Mouse (Mus musculus) WW6 (cell line): ENCODE results near the gene Zfp423.

Source experiments
- DNase-seq: peaks from one replicate; pipeline ENCODE4 v3.0.0-alpha.2; 2013; ENCODE audit warnings: low read depth, low spot score

Zfp423 gene

DNA sequence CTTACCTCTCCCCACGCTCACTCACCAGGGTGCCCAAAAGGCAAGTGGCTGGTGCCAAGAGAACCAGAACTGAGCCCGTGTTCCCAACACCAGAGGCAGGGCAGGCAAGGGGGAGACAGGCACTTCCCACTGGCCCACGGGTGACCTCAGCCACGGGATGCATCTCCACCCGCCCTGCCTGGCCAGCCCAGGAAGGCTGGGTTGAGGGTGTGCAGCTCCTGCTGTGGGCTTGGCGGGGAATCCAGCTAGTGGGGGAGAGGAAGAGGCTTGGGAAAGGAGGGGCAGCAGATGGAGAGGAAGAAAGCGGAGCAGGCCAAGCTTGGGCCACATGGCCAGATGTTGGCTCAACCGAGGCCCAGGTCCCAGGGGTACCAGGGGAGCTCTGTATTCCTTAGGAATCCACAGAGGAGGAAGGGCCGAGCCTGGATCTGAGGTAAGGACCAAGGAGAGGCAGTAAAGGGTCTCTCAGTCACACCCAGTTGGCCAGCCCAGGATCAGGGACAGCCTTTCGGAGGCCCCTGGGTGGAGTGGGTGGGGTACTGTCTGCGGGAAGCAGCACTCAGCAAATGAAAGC is 155.0 kb downstream of the Zfp423 start:
- no peak for DNase-seq

- DNase-seq: no peak
Measured at GRCm38 (mm10) chr8:87803437-87803836, 156.0 kb downstream of the Zfp423 start.

- DNase-seq: no peak
Measured at GRCm38 (mm10) chr8:87802571-87802970, 156.8 kb downstream of the Zfp423 start.

DNA sequence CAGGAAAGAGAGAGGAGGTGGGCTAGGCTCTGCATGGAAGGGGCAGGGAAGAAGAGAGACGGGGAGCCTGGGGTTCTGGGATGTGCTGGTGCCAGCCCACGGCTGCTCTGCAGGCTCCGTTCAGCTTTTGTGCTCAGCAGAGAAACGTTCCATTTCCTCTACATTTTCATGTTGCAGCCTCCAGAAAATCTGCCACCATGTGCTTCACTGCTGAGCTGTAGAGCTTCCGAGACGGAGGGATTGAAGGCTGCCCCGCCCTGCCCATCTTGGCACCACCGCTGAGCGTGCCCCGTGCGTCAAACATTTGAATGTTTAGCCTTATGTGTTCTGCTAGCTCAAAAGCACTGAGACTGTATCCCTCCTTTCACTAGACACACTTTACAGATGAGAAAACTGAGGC is 159.3 kb downstream of the Zfp423 start:
- no peak for DNase-seq

GRCm38 (mm10) chr8:87796234-87796633 is 163.2 kb downstream of the Zfp423 start:
- DNase-seq: no peak

DNA sequence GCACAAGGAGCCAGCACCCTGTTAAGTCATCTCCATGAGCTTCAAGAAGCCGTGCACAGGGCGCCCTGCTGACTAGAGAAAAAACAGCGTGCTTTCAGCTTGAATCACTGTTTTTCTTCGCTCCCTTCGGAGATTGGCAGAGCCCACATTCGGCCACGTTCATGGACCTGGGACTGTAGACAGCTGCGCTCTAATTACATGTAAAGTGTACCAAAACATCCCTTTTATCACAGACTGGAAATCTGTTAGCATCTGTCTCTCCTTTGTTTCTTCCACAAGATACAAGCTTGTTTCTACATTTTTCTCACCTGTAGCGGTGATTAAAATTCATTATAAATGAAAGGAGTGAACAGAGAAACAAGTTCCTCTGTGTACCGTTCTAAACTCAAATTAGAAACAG is 164.8 kb downstream of the Zfp423 start:
- no peak for DNase-seq

GRCm38 (mm10) chr8:87791103-87791502 is 168.3 kb downstream of the Zfp423 start:
- no peak for DNase-seq

DNA sequence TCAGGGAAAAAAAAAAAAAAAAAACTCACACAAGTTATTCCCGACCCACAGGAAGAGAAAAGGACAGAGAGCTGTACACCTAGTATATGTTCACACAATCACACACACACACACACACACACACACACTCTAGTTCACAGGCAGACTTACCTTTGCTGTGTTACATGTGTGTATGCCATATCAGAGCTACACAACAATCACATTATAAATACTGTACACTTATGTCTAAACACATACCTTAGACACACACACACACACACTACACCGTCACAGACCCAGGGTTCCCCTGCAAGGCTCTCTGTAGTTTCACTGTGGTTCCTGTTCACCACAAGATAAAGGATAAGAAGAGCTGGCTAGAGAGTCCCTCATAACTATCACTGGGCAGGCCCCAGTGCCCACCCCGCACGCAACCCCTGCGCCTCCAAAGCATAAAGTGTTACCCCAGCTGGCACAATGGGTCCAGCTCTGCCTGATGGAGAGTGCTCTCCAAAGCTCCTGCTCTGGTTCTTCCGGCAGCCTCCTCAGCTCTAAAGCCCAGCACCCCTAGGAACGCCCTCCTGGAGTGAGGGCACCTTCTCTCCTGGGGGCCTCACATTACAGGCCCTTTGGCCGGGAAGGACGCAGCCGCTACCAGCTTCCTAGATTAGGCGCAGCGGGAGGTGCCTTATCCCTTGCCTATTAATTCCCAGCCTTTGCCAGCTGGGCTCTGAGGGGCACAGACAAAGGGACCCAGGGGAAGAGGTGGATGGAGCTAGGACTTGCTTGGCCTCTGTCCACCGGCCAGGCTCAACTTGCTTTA is 174.6 kb downstream of the Zfp423 start:
- DNase-seq: no peak

GRCm38 (mm10) chr8:87784227-87784626 is 175.2 kb downstream of the Zfp423 start:
- DNase-seq: no peak

GRCm38 (mm10) chr8:87783198-87783597 is 176.2 kb downstream of the Zfp423 start:
- DNase-seq: peak; percentile 7

GRCm38 (mm10) chr8:87777586-87777985 is 181.8 kb downstream of the Zfp423 start:
- no peak for DNase-seq

DNA sequence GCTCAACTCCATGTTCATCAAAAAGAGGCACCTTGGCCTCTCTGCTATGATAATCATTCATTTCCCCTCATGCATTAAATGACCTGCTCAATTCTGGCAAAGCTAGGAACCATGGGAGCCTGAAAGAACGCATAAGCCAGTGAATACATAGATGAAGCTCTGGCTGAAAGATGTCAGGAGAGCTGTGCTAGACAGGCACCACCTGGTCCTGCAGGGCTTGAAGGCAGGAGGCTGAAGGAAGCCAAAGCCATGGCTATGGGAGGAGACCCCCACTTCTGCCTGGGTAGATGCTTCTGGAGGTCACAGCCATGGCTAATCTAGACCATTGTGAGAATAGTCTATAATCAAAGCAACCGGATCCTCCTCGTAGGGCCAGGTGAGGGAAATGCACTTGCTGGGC is 183.5 kb downstream of the Zfp423 start:
- no peak for DNase-seq

- DNase-seq: no peak
Measured at GRCm38 (mm10) chr8:87774966-87775365, 184.4 kb downstream of the Zfp423 start.

- DNase-seq: no peak
Measured at GRCm38 (mm10) chr8:87772894-87773502, 186.4 kb downstream of the Zfp423 start.

- no peak for DNase-seq
Measured at GRCm38 (mm10) chr8:87767882-87768281, 191.5 kb downstream of the Zfp423 start.

GRCm38 (mm10) chr8:87765276-87765675 is 194.1 kb downstream of the Zfp423 start:
- no peak for DNase-seq

DNA sequence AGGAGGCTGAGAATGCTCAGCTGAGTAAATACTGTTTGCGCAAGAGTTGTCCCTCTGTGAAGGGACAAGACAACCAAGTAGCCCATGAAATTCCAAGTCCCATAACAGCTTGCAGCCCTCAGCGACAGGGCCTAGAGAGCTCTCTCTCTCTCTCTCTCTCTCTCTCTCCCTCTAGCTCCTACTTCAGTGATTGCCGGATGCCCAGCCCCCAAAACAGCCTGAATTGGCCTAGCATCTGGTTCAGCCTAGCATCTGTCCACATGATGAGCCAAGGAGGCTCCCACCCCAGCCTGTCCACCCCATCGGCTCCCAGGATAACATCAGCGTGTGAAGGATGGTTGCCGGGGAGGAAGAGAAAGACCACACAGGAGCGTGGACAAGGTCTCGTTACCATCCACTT is 200.6 kb downstream of the Zfp423 start:
- no peak for DNase-seq

GRCm38 (mm10) chr8:87754853-87755252 is 204.5 kb downstream of the Zfp423 start:
- DNase-seq: no peak

DNA sequence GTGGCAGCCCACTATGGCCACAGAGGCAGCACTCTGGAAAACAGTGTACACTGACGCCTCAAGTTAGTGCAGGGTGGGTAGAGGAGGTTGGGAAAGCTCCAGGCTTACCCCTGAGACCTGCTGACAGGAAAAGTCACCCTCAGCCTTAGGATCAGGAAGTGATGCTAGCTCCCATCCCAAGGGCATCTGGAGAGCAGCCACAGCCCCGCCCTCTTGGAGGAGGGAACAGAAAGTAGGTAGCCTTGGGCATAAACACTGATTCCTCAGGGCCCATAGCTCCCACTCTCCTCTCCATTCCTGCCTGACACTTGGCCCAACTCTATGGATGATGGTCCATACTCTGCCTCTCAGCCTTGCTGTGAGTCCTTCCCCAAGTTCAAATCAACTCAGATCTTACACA is 205.8 kb downstream of the Zfp423 start:
- no peak for DNase-seq

- DNase-seq: peak; percentile 34
Measured at GRCm38 (mm10) chr8:87753148-87753547, 206.2 kb downstream of the Zfp423 start.

GRCm38 (mm10) chr8:87752710-87753109 is 206.7 kb downstream of the Zfp423 start:
- no peak for DNase-seq

- DNase-seq: peak; percentile 75
Measured at GRCm38 (mm10) chr8:87747582-87747981, 211.8 kb downstream of the Zfp423 start.

- DNase-seq: no peak
Measured at GRCm38 (mm10) chr8:87747142-87747541, 212.3 kb downstream of the Zfp423 start.
